Mouse (Mus musculus): ENCODE measurements at regions not wholly inside any gene's neighbourhood (a gene's known extent, or its start where the extent isn't known, plus 50 kb on each side); places are given as distances from the start of the nearest gene placed in this dataset.

GRCm38 (mm10) chr14:58969248-58969647 is 173.4 kb downstream of the 1700129C05Rik start:
- DNase-seq (ENCODE audit: extremely low spot score, low read depth, low spot score), result no peak

- no peak for DNase-seq (ENCODE audit: extremely low spot score, low read depth, low spot score)
These were observed 174.7 kb downstream of the 1700129C05Rik start for GRCm38 (mm10) chr14:58967975-58968374.

- no peak for DNase-seq (ENCODE audit: extremely low spot score, low read depth, low spot score)
These were observed 175.5 kb downstream of the 1700129C05Rik start for GRCm38 (mm10) chr14:58967163-58967562.

GRCm38 (mm10) chr14:58944958-58945357 is 197.7 kb downstream of the 1700129C05Rik start:
- no peak for DNase-seq (ENCODE audit: extremely low spot score, low read depth, low spot score)

GRCm38 (mm10) chr14:58943267-58943765 is 199.4 kb downstream of the 1700129C05Rik start:
- DNase-seq (ENCODE audit: extremely low spot score, low read depth, low spot score), result no peak

- DNase-seq (ENCODE audit: extremely low spot score, low read depth, low spot score), result no peak
These were observed 203.6 kb downstream of the 1700129C05Rik start for GRCm38 (mm10) chr14:58939086-58939485.

DNA sequence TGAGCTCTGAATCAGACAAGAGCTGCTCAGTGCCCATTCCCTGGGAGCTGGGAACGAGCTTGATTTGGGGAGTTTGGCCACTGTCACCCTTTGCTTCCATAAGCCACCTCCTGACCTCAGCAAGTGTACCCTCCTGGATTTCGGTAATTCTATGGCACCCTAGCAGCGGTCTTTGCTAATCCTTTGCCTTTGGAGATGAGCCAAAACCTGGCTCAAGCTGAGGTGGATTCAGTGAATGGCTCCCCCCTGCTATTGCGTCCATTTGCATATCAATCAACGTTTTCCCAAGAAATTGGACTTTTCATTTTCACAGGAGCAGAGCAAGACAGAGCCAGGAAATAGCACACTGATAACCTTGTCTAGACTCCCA is 204.1 kb downstream of the 1700129C05Rik start:
- DNase-seq (ENCODE audit: extremely low spot score, low read depth, low spot score), result no peak

DNA sequence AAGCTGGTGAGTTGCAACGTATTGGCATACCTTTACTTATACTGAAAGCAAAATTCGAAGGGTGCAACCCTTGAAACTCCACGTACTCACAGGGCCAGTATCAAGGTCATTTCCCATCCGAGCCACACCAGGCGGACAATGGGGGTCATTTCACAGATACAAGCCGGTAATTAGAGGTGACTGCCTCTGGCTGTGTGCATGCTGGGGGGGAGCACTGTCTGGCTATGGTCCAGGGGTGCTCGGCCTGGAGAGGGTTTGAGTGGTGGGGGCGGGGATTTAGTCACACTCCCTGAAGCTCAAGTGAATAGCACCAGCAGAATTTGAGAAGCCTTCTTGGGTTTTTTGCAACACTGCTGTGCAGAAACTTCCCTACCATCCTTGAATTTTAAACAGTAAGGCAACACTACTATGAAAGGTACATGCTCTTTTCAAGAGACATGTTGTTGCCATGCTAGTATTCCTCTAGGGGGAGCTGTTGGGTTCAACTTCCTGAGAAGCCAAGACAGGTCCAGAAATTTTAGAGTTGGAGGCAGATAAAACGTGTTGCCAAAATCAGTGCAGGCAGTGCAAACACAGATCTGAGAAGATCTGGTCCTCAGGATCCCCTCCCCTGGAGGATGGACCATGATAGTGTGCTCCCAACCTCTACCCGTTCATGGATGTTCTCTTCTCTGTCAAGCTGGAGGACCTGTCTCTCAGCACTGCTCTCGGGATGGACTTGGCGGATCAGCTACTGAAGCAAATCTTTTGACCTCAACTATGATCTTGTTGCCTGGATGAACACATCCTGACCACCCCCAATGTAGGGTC is 204.7 kb downstream of the 1700129C05Rik start:
- DNase-seq (ENCODE audit: extremely low spot score, low read depth, low spot score), result no peak

DNA sequence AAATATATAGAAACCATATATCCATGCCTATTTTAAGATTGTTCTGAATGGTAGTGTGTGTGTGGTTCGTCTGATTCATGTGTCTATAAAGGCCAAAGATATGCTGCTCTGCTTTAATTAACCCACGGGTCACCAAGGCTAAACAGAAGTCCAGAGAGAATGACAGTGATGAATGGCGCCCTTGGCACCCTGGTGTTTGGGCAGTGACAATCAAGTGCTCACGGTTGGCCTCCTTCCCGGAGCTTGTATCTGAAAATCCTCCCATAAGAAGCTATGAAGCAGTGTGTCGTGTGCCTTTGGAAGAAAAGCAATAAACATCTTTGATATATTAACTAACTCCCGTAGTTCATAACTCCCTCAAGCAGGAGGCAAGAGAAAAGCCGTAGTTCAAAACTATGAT is 205.4 kb downstream of the 1700129C05Rik start:
- DNase-seq (ENCODE audit: extremely low spot score, low read depth, low spot score), result no peak

- no peak for DNase-seq (ENCODE audit: extremely low spot score, low read depth, low spot score)
These were observed 206.6 kb downstream of the 1700129C05Rik start for GRCm38 (mm10) chr14:58936131-58936530.

- no peak for DNase-seq (ENCODE audit: extremely low spot score, low read depth, low spot score)
These were observed 224.8 kb downstream of the 1700129C05Rik start for GRCm38 (mm10) chr14:58917853-58918252.

GRCm38 (mm10) chr14:58917228-58917627 is 225.5 kb downstream of the 1700129C05Rik start:
- DNase-seq (ENCODE audit: extremely low spot score, low read depth, low spot score), result no peak

GRCm38 (mm10) chr14:58914937-58915336 is 227.8 kb downstream of the 1700129C05Rik start:
- no peak for DNase-seq (ENCODE audit: extremely low spot score, low read depth, low spot score)

GRCm38 (mm10) chr14:58910846-58911245 is 231.8 kb downstream of the 1700129C05Rik start:
- DNase-seq (ENCODE audit: extremely low spot score, low read depth, low spot score), result no peak

GRCm38 (mm10) chr14:58907932-58908331 is 234.8 kb downstream of the 1700129C05Rik start:
- DNase-seq (ENCODE audit: extremely low spot score, low read depth, low spot score), result peak; percentile 56

DNA sequence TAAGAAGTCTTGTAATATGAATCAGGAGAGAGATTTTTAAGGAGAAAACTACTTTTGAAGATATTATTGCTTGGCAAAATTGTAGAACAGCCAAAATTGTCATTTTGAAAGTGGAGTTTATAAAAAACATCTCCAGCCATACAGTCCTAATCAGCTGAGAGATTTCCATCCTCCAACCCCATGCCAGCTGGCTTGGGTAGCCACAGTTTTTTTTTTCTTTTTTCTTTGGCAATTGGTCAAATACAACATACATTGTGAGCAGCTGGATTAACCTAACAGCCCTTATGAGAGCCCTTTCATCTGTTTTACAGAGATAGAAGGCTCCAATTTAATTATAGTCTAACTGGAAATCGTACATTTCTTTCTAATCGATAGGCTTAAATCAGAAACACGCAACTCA is 235.3 kb downstream of the 1700129C05Rik start:
- DNase-seq (ENCODE audit: extremely low spot score, low read depth, low spot score), result no peak

DNA sequence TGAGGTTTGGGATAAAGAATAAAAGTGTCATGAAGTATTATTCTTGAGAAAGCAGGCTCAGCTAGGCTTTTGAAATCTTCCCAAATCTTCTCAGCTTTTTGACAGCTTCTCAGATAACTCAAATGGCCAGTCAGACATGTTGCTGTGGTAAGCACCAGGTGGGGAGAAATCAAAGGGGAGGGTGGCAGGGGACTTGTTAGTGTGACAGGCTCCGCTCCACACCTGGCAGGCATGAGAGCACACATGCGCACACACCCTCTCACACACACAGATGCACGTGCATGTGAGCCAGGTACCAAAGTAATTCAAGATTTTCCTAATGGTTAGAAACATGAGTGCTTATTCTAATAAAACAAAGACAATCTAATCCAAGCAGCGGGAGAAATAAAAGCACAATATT is 236.1 kb downstream of the 1700129C05Rik start:
- DNase-seq (ENCODE audit: extremely low spot score, low read depth, low spot score), result no peak

- DNase-seq (ENCODE audit: extremely low spot score, low read depth, low spot score), result no peak
These were observed 274.3 kb downstream of the 1700129C05Rik start for GRCm38 (mm10) chr14:58868176-58868949.

- DNase-seq (ENCODE audit: extremely low spot score, low read depth, low spot score), result no peak
These were observed 275.1 kb downstream of the 1700129C05Rik start for GRCm38 (mm10) chr14:58867396-58868107.

DNA sequence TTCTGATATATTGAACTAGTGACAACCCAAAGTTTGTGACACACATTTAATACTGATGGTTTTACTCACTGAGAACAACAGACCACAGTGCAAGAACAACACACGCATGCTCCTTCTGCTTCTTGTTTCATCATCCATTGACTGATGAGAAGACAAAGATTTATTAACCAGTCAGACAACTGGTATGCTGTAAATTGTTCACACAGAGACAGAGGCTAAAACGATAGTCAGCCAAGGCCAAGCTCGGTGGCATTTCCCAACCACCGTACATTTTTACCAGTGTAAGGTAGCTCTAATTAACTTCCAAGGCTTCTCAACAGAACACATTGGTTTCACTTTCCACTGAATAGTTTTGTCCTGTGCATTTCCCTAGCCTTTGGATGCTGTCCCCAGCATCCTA is 287.8 kb downstream of the 1700129C05Rik start:
- no peak for DNase-seq (ENCODE audit: extremely low spot score, low read depth, low spot score)

DNA sequence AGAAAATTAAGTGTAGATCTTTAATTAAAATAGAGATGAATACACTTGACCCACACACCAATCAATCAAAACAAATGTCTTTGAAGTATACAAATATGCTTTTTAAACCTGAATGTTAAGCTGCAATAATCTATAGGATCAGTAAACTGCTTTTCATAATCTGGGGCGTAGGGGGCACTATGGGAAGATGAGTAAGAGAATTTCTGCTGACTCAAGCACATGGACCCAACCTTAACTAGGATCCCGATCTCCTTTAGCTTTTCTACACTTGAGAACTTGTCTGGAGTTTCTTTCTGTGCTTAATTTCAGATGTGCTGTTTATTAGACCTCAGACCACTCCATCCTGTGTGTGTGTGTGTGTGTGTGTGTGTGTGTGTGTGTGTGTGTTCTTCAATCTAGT is 298.1 kb downstream of the 1700129C05Rik start:
- no peak for DNase-seq (ENCODE audit: extremely low spot score, low read depth, low spot score)

Measured in hindlimb bud, embryonic 11.5 days (tissue).